Mouse (Mus musculus) liver (tissue): ENCODE measurements around the gene Opn1sw.
"Not testable (repeated sequence)": the region's sequence is repeated elsewhere in the genome, so short reads cannot be mapped to it uniquely, and the experiment has no call there.

ENCODE experiments used
- DNase-seq: peaks from one replicate; pipeline ENCODE4 v3.0.0-alpha.2; 2020; ENCODE audit warnings: mixed read lengths

The Opn1sw gene

GRCm38 (mm10) chr6:29395910-29396713, 7.8 kb upstream of the Opn1sw start, which contains the start of gene Ccdc136:
Gene Ccdc136, plus strand, starts transcription at chr6:29396309.
- peak; percentile 61 for DNase-seq

GRCm38 (mm10) chr6:29394286-29394685, 6.0 kb upstream of the Opn1sw start:
- DNase-seq = no peak

GRCm38 (mm10) chr6:29391802-29392201, 3.5 kb upstream of the Opn1sw start:
- no peak for DNase-seq

- DNase-seq = not testable (repeated sequence)
These were observed 3.0 kb upstream of the Opn1sw start for GRCm38 (mm10) chr6:29391241-29391640.

GRCm38 (mm10) chr6:29390500-29390899, 2.2 kb upstream of the Opn1sw start:
- DNase-seq = not testable (repeated sequence)

- no peak for DNase-seq
These were observed 1.2 kb upstream of the Opn1sw start for GRCm38 (mm10) chr6:29389425-29389824.

- peak; percentile 71 for DNase-seq
These were observed 375 bp upstream of the Opn1sw start for GRCm38 (mm10) chr6:29388606-29389080.

- DNase-seq = no peak
These were observed 5.8 kb downstream of the Opn1sw start for GRCm38 (mm10) chr6:29382442-29382841.

GRCm38 (mm10) chr6:29379954-29380353, 8.3 kb downstream of the Opn1sw start:
- DNase-seq = no peak

- DNase-seq = no peak
These were observed 9.6 kb downstream of the Opn1sw start for GRCm38 (mm10) chr6:29378678-29379077.

GRCm38 (mm10) chr6:29377386-29377785, 10.9 kb downstream of the Opn1sw start:
- no peak for DNase-seq

GRCm38 (mm10) chr6:29365277-29365676, 23.0 kb downstream of the Opn1sw start:
- no peak for DNase-seq

GRCm38 (mm10) chr6:29363129-29363515, 25.1 kb downstream of the Opn1sw start:
- DNase-seq = no peak

GRCm38 (mm10) chr6:29362246-29363128, 25.8 kb downstream of the Opn1sw start:
- DNase-seq = no peak

GRCm38 (mm10) chr6:29360211-29360610, 28.1 kb downstream of the Opn1sw start:
- no peak for DNase-seq

- DNase-seq = no peak
These were observed 28.9 kb downstream of the Opn1sw start for GRCm38 (mm10) chr6:29359386-29359785.

- peak; percentile 20 for DNase-seq
These were observed 35.5 kb downstream of the Opn1sw start for GRCm38 (mm10) chr6:29352816-29353215.

GRCm38 (mm10) chr6:29351613-29352012, 36.7 kb downstream of the Opn1sw start:
- no peak for DNase-seq

GRCm38 (mm10) chr6:29348371-29348724, 39.9 kb downstream of the Opn1sw start:
- no peak for DNase-seq

GRCm38 (mm10) chr6:29347665-29348370, 40.5 kb downstream of the Opn1sw start, which contains the start of gene Calu:
Gene Calu, plus strand, starts transcription at chr6:29348069.
- peak; percentile 99 for DNase-seq

- no peak for DNase-seq
These were observed 41.1 kb downstream of the Opn1sw start for GRCm38 (mm10) chr6:29347189-29347588.

- DNase-seq = not testable (repeated sequence)
These were observed 41.8 kb downstream of the Opn1sw start for GRCm38 (mm10) chr6:29346512-29346911.

GRCm38 (mm10) chr6:29329514-29329913, 58.8 kb downstream of the Opn1sw start:
- no peak for DNase-seq
